ENCODE assay signal across 8 mouse cellular contexts in the genomic region with DNA sequence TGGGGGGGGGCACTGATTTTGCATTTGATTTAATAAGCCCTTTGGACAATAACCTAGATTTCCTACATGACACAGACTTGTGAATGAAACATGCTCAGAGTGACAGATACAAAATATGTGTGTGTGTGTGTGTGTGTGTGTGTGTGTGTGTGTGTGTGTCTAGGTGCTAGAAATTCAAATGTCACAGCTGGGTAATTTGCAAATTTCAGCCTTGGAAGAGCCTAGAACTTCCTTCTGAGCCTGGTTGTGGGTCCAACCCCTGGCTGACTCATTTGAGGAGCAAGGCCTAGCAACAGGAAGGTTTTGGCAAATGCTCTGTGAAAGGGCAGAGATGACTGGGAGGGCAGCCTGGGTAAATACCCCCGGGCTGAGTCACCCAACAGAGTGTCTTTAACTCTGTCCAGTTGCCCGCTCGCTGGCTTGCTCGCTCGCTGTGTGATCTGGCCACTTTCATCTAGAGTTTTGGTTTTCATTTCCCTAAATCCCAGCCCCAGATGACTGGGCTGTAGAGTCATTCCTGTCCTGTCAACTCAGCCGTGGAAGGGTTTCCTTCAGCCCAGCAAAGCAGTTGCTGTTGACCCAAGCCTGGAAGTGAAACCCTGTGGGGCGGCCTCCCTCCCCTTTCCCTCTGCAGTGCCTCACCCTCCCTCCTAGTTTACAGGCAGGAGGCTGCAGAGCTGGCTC. TPM values are rescaled to one million over a fixed set of nuclear protein-coding genes. Genes with fewer than 3 reads are reported as not detected.
DNase-seq lines count a peak whose midpoint lies in the region; ATAC-seq lines count a peak whose summit lies in the region.

No protein-coding gene starts in this region.

- WGBS in forebrain, embryonic 12.5 days: 83% methylated on average over 7 of the region's 7 CpGs
- WGBS in forebrain, embryonic 14.5 days: 83% methylated on average over 7 of the region's 7 CpGs

- DNase-seq in layer of hippocampus, adult 9-11 months: peak; percentile 69
- no peak for DNase-seq in layer of hippocampus, postnatal 10 days (ENCODE audit: low spot score in 2 of 2)
- peak; percentile 24 to 38 for DNase-seq in kidney, adult 8-10 months
- DNase-seq in thymus, adult 18-20 months: no peak
- no peak for DNase-seq in forebrain, embryonic 14.5 days (ENCODE audit: low spot score)

- no peak overlapping the region for H3K9ac ChIP-seq in forebrain, embryonic 12.5 days
- H3K9ac ChIP-seq in forebrain, embryonic 14.5 days (ENCODE audit: low read length): no peak overlapping the region

- no peaks in the 10 kb centered on the region for H3K9me3 ChIP-seq in forebrain, embryonic 12.5 days
- H3K9me3 ChIP-seq in forebrain, embryonic 14.5 days (replicated peaks; ENCODE audit: control insufficient read depth, low read length): no peaks in the 10 kb centered on the region

- peak overlapping the region; percentile 69 for H3K27ac ChIP-seq in brown adipose tissue, adult 24 weeks (replicated peaks; ENCODE audit: low read depth, low read length)
- no peak overlapping the region for H3K27ac ChIP-seq in forebrain, embryonic 12.5 days
- no peak overlapping the region for H3K27ac ChIP-seq in forebrain, embryonic 14.5 days (ENCODE audit: low read depth, low read length)

- no peak overlapping the region for H3K4me3 ChIP-seq in brown adipose tissue, adult 24 weeks (ENCODE audit: insufficient read depth, low read depth, low read length)
- no peak overlapping the region for H3K4me3 ChIP-seq in forebrain, embryonic 12.5 days (replicated peaks)
- H3K4me3 ChIP-seq in forebrain, embryonic 14.5 days (ENCODE audit: low read depth, low read length): no peak overlapping the region

- no peaks in the 10 kb centered on the region for H3K27me3 ChIP-seq in forebrain, embryonic 12.5 days
- H3K27me3 ChIP-seq in forebrain, embryonic 14.5 days (replicated peaks; ENCODE audit: control insufficient read depth, insufficient read depth, low read length): no peaks in the 10 kb centered on the region

- H3K4me2 ChIP-seq in forebrain, embryonic 12.5 days: no peak overlapping the region
- H3K4me2 ChIP-seq in forebrain, embryonic 14.5 days (ENCODE audit: low read length): no peak overlapping the region

- ATAC-seq in megakaryocyte progenitor cell, adult 5-6 weeks (replicated peaks; ENCODE audit: poor library complexity): peak; percentile 77
- no peak for ATAC-seq in forebrain, embryonic 12.5 days (ENCODE audit: low FRiP score)
- no peak for ATAC-seq in forebrain, embryonic 14.5 days

- H3K4me1 ChIP-seq in brown adipose tissue, adult 24 weeks (ENCODE audit: control insufficient read depth, insufficient read depth, insufficient read length, low read length): peaks cover 8% of the 10 kb centered on the region; the same call in 1 of the 2 replicates
- no peaks in the 10 kb centered on the region for H3K4me1 ChIP-seq in forebrain, embryonic 12.5 days
- H3K4me1 ChIP-seq in forebrain, embryonic 14.5 days (ENCODE audit: control insufficient read depth, insufficient read depth, low read length): no peaks in the 10 kb centered on the region

- H3K36me3 ChIP-seq in forebrain, embryonic 12.5 days (replicated peaks): no peaks in the 10 kb centered on the region
- no peaks in the 10 kb centered on the region for H3K36me3 ChIP-seq in forebrain, embryonic 14.5 days (ENCODE audit: control insufficient read depth, insufficient read depth, low read length)

RNA-seq across cellular contexts. Expression of a gene that starts 38.5 kb away (rescaled TPM):
- total RNA-seq in layer of hippocampus, postnatal 10 days (2021): 10 to 100 TPM; 66.3 to 68.3 TPM
- 5.6 and 6.3 TPM in 2 replicates for polyA plus RNA-seq in brown adipose tissue, adult 24 weeks (2012; ENCODE audit: insufficient read depth, insufficient read length, missing spikeins)
- 62.9 and 66.8 TPM in 2 replicates for total RNA-seq in megakaryocyte progenitor cell, adult 5-6 weeks (2015)
- total RNA-seq in megakaryocyte progenitor cell, adult 5-6 weeks (2017): 43.6 and 57.8 TPM in 2 replicates
- polyA plus RNA-seq in forebrain, embryonic 12.5 days (2016; fragmentation: Nextera tagmentation; extraction: Ambion mirVana): 24.3 and 24.8 TPM in 2 replicates
- polyA plus RNA-seq in forebrain, embryonic 14.5 days (2014; fragmentation: Nextera tagmentation; extraction: Ambion mirVana): 32.1 and 48.7 TPM in 2 replicates

RNA-seq across cellular contexts. Expression of a gene that starts 42.6 kb away (rescaled TPM):
- 100 to 1,000 TPM in 1 of 2 experiments, 10 to 100 TPM in 1; 96.6 to 101 TPM for total RNA-seq in layer of hippocampus, postnatal 10 days (2021)
- polyA plus RNA-seq in brown adipose tissue, adult 24 weeks (2012; ENCODE audit: insufficient read depth, insufficient read length, missing spikeins): 87.1 and 89.6 TPM in 2 replicates
- total RNA-seq in megakaryocyte progenitor cell, adult 5-6 weeks (2015): 20.0 and 23.2 TPM in 2 replicates
- 106 and 114 TPM in 2 replicates for total RNA-seq in megakaryocyte progenitor cell, adult 5-6 weeks (2017)
- polyA plus RNA-seq in forebrain, embryonic 12.5 days (2016; fragmentation: Nextera tagmentation; extraction: Ambion mirVana): 113 and 116 TPM in 2 replicates
- polyA plus RNA-seq in forebrain, embryonic 14.5 days (2014; fragmentation: Nextera tagmentation; extraction: Ambion mirVana): 49.5 and 55.5 TPM in 2 replicates

Comparison
In these comparisons a context has a peak if more than half of its experiments do, and no peak if none do; other contexts are left out.
1. DNase-seq: peak in layer of hippocampus, adult 9-11 months (single experiment) and kidney, adult 8-10 months (2 of 2); none in layer of hippocampus, postnatal 10 days (0 of 2), thymus, adult 18-20 months (0 of 2) and forebrain, embryonic 14.5 days (single experiment).